Mouse (Mus musculus) MEL (cell line): ENCODE measurements at regions not wholly inside any gene's neighbourhood (a gene's known extent, or its start where the extent isn't known, plus 50 kb on each side); places are given as distances from the start of the nearest gene placed in this dataset.

Experiments used
- DNase-seq: peaks from one replicate; pipeline ENCODE4 v3.0.0; 2011; ENCODE audit warnings: low read depth, low spot score
- H3K27ac ChIP-seq: 2 replicates; pipeline ENCODE4 v1.5.1; 2012; ENCODE audit warnings: low read depth, mild to moderate bottlenecking, control low read depth, low read length, moderate library complexity; ENCODE audit not compliant: control insufficient read depth
- H3K27me3 ChIP-seq, 2 experiments: fragments of 150-350 bp in 1 of 2; sonication (generic) in 1 of 2; 2 replicates each; pipeline ENCODE4 v1.6.1; 2012; ENCODE audit warnings: low read length in 2 of 2, mild to moderate bottlenecking in 2 of 2, improper control_type of control experiment in 1 of 2, moderate library complexity in 1 of 2; ENCODE audit not compliant: insufficient read depth in 2 of 2, control insufficient read depth in 1 of 2
- H3K36me3 ChIP-seq, 2 experiments: 2 replicates each; pipeline ENCODE4 v1.6.1; 2012 to 2014; ENCODE audit warnings: low read length in 2 of 2, improper control_type of control experiment in 1 of 2, inconsistent platforms in 1 of 2, mild to moderate bottlenecking in 1 of 2; ENCODE audit not compliant: insufficient read depth in 2 of 2, control insufficient read depth in 1 of 2
- H3K4me1 ChIP-seq, 2 experiments: fragments of 150-350 bp in 1 of 2; sonication (generic) in 1 of 2; 2 replicates each; pipeline ENCODE4 v1.6.1; 2012; ENCODE audit warnings: low read length in 2 of 2, improper control_type of control experiment in 1 of 2, mild to moderate bottlenecking in 1 of 2; ENCODE audit not compliant: insufficient read depth in 2 of 2, control insufficient read depth in 1 of 2
- H3K4me3 ChIP-seq, 2 experiments: fragments of 150-350 bp in 1 of 2; sonication (generic) in 1 of 2; 2 replicates each; pipeline ENCODE4 v1.5.1; 2012; ENCODE audit warnings: low read depth in 2 of 2, low read length in 2 of 2, mild to moderate bottlenecking in 2 of 2, moderate library complexity in 2 of 2, control low read depth in 1 of 2, improper control_type of control experiment in 1 of 2; ENCODE audit not compliant: control insufficient read depth in 1 of 2, insufficient read depth in 1 of 2
- H3K79me2 ChIP-seq: 2 replicates; pipeline ENCODE4 v1.6.1; 2012; ENCODE audit warnings: mild to moderate bottlenecking, low read length, moderate library complexity; ENCODE audit not compliant: control insufficient read depth, poor library complexity, insufficient read depth
- H3K9ac ChIP-seq: 2 replicates; pipeline ENCODE4 v1.6.1; 2012; ENCODE audit warnings: low read depth, mild to moderate bottlenecking, control low read depth, low read length, moderate library complexity; ENCODE audit not compliant: control insufficient read depth, poor library complexity, severe bottlenecking
- H3K9me3 ChIP-seq: fragments of 150-350 bp; sonication (generic); replicated peaks from 2 replicates; pipeline ENCODE4 v1.6.1; 2012; ENCODE audit warnings: mild to moderate bottlenecking, low read length, improper control_type of control experiment, moderate library complexity; ENCODE audit not compliant: insufficient read depth
- BHLHE40 ChIP-seq: IDR thresholded peaks from 2 replicates; pipeline ENCODE4 v1.6.1; 2012; ENCODE audit warnings: low read depth, mild to moderate bottlenecking, inconsistent platforms, low read length, improper control_type of control experiment, borderline replicate concordance
- CHD1 ChIP-seq: IDR thresholded peaks from 2 replicates; pipeline ENCODE4 v1.6.1; 2012; ENCODE audit warnings: low read depth, mild to moderate bottlenecking, inconsistent platforms, low read length, improper control_type of control experiment
- CHD2 ChIP-seq: IDR thresholded peaks from 2 replicates; pipeline ENCODE4 v1.6.1; 2011; ENCODE audit warnings: low read length, improper control_type of control experiment
- E2F4 ChIP-seq: IDR thresholded peaks from 2 replicates; pipeline ENCODE4 v1.6.1; 2011; ENCODE audit warnings: low read depth, low read length, improper control_type of control experiment, borderline replicate concordance
- ELF1 ChIP-seq: IDR thresholded peaks from 2 replicates; pipeline ENCODE4 v1.6.1; 2014; ENCODE audit warnings: low read depth, mild to moderate bottlenecking, inconsistent platforms, low read length, improper control_type of control experiment, moderate library complexity
- EP300 ChIP-seq, 2 experiments: IDR thresholded peaks; 2 replicates each; pipeline ENCODE4 v1.6.1; 2011; ENCODE audit warnings: improper control_type of control experiment in 2 of 2, low read length in 2 of 2, low read depth in 1 of 2, mild to moderate bottlenecking in 1 of 2
- ETS1 ChIP-seq: IDR thresholded peaks from 2 replicates; pipeline ENCODE4 v1.6.1; 2012; ENCODE audit warnings: low read depth, mild to moderate bottlenecking, inconsistent platforms, low read length, improper control_type of control experiment, moderate library complexity
- GABPA ChIP-seq: IDR thresholded peaks from 2 replicates; pipeline ENCODE4 v1.6.1; 2012; ENCODE audit warnings: low read depth, mild to moderate bottlenecking, inconsistent platforms, low read length, improper control_type of control experiment, moderate library complexity
- HCFC1 ChIP-seq: IDR thresholded peaks from 2 replicates; pipeline ENCODE4 v1.6.1; 2012; ENCODE audit warnings: low read depth, mild to moderate bottlenecking, inconsistent platforms, low read length, improper control_type of control experiment, moderate library complexity
- JUND ChIP-seq: IDR thresholded peaks from 2 replicates; pipeline ENCODE4 v1.6.1; 2011; ENCODE audit warnings: low read depth, mild to moderate bottlenecking, improper control_type of control experiment, low read length
- KAT2A ChIP-seq: conservative IDR thresholded peaks from 2 replicates; pipeline ENCODE4 v1.6.1; 2012; ENCODE audit warnings: low read depth, low read length, improper control_type of control experiment, inconsistent platforms
- MAX ChIP-seq: IDR thresholded peaks from 2 replicates; pipeline ENCODE4 v1.6.1; 2011; ENCODE audit warnings: low read length, improper control_type of control experiment
- MAZ ChIP-seq: IDR thresholded peaks from 2 replicates; pipeline ENCODE4 v1.6.1; 2012; ENCODE audit warnings: low read depth, mild to moderate bottlenecking, inconsistent platforms, low read length, improper control_type of control experiment
- MEF2A ChIP-seq: IDR thresholded peaks from 2 replicates; pipeline ENCODE4 v1.6.1; 2014; ENCODE audit warnings: low read depth, mild to moderate bottlenecking, inconsistent platforms, low read length, improper control_type of control experiment; ENCODE audit not compliant: poor library complexity, insufficient replicate concordance, severe bottlenecking; ENCODE audit errors: extremely low read depth
- MXI1 ChIP-seq: IDR thresholded peaks from 2 replicates; pipeline ENCODE4 v1.6.1; 2011; ENCODE audit warnings: mild to moderate bottlenecking, low read depth, low read length, improper control_type of control experiment
- MYB ChIP-seq: IDR thresholded peaks from 2 replicates; pipeline ENCODE4 v1.6.1; 2011; ENCODE audit warnings: mild to moderate bottlenecking, low read depth, low read length, improper control_type of control experiment
- MYC ChIP-seq: IDR thresholded peaks from 2 replicates; pipeline ENCODE4 v1.6.1; 2011; ENCODE audit warnings: low read depth, mild to moderate bottlenecking, low read length, improper control_type of control experiment, moderate library complexity
- POLR2A ChIP-seq, 2 experiments: IDR thresholded peaks; 2 replicates each; pipeline ENCODE4 v1.6.1; 2011 to 2012; ENCODE audit warnings: low read length in 2 of 2, mild to moderate bottlenecking in 2 of 2, control low read depth in 1 of 2, improper control_type of control experiment in 1 of 2, low read depth in 1 of 2, moderate library complexity in 1 of 2; ENCODE audit not compliant: control insufficient read depth in 1 of 2, insufficient read depth in 1 of 2, poor library complexity in 1 of 2
- POLR2AphosphoS5 ChIP-seq: IDR thresholded peaks from 2 replicates; pipeline ENCODE4 v1.6.1; 2012; ENCODE audit warnings: low read depth, borderline replicate concordance, mild to moderate bottlenecking, inconsistent platforms, low read length, moderate library complexity, mixed read lengths
- RAD21 ChIP-seq: IDR thresholded peaks from 2 replicates; pipeline ENCODE4 v1.6.1; 2011; ENCODE audit warnings: mild to moderate bottlenecking, low read depth, low read length, improper control_type of control experiment
- RCOR1 ChIP-seq: IDR thresholded peaks from 2 replicates; pipeline ENCODE4 v1.6.1; 2012; ENCODE audit warnings: low read depth, mild to moderate bottlenecking, inconsistent platforms, low read length, improper control_type of control experiment
- SIN3A ChIP-seq: IDR thresholded peaks from 2 replicates; pipeline ENCODE4 v1.6.1; 2012; ENCODE audit warnings: low read length, improper control_type of control experiment, inconsistent platforms
- TAL1 ChIP-seq: IDR thresholded peaks from 2 replicates; pipeline ENCODE4 v1.6.1; 2012; ENCODE audit warnings: mild to moderate bottlenecking, inconsistent platforms, low read length, moderate library complexity, mixed read lengths
- TCF12 ChIP-seq: IDR thresholded peaks from 2 replicates; pipeline ENCODE4 v1.6.1; 2014; ENCODE audit warnings: low read depth, mild to moderate bottlenecking, inconsistent platforms, low read length, improper control_type of control experiment, moderate library complexity
- UBTF ChIP-seq: IDR thresholded peaks from 2 replicates; pipeline ENCODE4 v1.6.1; 2012; ENCODE audit warnings: low read depth, mild to moderate bottlenecking, inconsistent platforms, low read length, improper control_type of control experiment, moderate library complexity, borderline replicate concordance; ENCODE audit not compliant: insufficient read depth
- USF1 ChIP-seq: IDR thresholded peaks from 2 replicates; pipeline ENCODE4 v1.6.1; 2014; ENCODE audit warnings: low read depth, mild to moderate bottlenecking, inconsistent platforms, low read length, improper control_type of control experiment, moderate library complexity
- ZC3H11A ChIP-seq: IDR thresholded peaks from 2 replicates; pipeline ENCODE4 v1.6.1; 2012; ENCODE audit warnings: low read depth, mild to moderate bottlenecking, inconsistent platforms, low read length, improper control_type of control experiment
- ZKSCAN1 ChIP-seq: IDR thresholded peaks from 2 replicates; pipeline ENCODE4 v1.6.1; 2012; ENCODE audit warnings: low read depth, mild to moderate bottlenecking, inconsistent platforms, low read length, improper control_type of control experiment, moderate library complexity
- ZMIZ1 ChIP-seq: IDR thresholded peaks from 2 replicates; pipeline ENCODE4 v1.6.1; 2012; ENCODE audit warnings: low read depth, mild to moderate bottlenecking, inconsistent platforms, low read length, improper control_type of control experiment, moderate library complexity
- ZNF384 ChIP-seq: IDR thresholded peaks from 2 replicates; pipeline ENCODE4 v1.6.1; 2012; ENCODE audit warnings: low read depth, mild to moderate bottlenecking, inconsistent platforms, low read length, improper control_type of control experiment

DNA sequence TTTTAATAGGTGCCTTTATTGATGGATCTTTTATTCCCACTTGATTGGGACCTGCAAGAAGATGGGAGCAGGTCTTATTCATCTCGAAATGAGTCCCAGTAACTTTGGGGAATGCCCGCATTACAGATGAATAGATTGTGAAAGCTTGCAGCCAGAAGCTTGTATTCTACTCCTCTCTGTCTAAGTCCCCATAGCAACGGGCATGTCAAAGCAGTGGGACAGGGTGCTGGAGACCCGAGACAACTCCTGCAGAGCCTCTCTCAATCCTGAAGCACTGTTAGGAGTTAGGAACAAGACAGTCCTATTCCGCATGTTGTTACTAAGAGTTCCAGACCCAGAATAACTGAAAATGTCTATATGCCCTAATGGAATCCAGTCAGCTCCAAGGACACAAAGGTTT is 233.1 kb downstream of the Ube2cbp start:
- Histone ChIP-seq H3K36me3 (no peaks in the 10 kb centered on the region), H3K4me3 (no peak overlapping the region), H3K9me3 (no peaks in the 10 kb centered on the region), H3K27ac (no peak overlapping the region), H3K4me1 (no peaks in the 10 kb centered on the region; a peak in 1 of 4 replicates), H3K79me2 (no peaks in the 10 kb centered on the region), H3K9ac (no peak overlapping the region), H3K27me3 (no peaks in the 10 kb centered on the region)
- TF ChIP-seq ZMIZ1 (no peak), ELF1 (no peak), USF1 (no peak), JUND (no peak), SIN3A (no peak), EP300 (IDR thresholded peaks at IDR 0.05; ENCODE audit: low read depth in 1 of 2, low read length in 2 of 2) (no peak), RAD21 (no peak), MYC (no peak), MAX (no peak), CHD2 (no peak), ETS1 (no peak), KAT2A (no peak), RCOR1 (no peak), MAZ (no peak), ZKSCAN1 (no peak), MEF2A (no peak), HCFC1 (no peak), UBTF (no peak), E2F4 (no peak)
- no peak for DNase-seq

DNA sequence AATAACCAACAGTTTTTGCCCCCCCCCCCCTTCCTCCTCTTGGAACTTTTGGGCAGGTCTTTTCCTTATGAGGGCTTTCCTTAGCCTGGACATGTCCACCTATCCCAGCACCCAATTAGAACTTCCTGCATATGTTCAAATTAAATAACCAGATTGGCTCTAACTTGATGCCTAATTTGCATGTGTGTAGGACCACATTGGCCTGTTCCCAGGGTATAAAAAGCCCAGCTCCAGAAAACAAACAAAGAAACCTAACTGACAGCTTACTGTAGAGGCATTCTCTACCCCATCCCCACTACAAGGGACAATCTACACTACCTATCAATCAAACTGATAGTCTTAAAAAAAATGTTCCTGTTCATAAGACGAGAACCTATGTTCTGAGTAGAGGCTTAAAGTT is 232.6 kb downstream of the Ube2cbp start:
- Histone ChIP-seq H3K27me3 (no peaks in the 10 kb centered on the region), H3K4me1 (no peaks in the 10 kb centered on the region; a peak in 1 of 4 replicates), H3K9ac (no peak overlapping the region), H3K36me3 (no peaks in the 10 kb centered on the region), H3K4me3 (no peak overlapping the region), H3K27ac (no peak overlapping the region), H3K9me3 (no peaks in the 10 kb centered on the region), H3K79me2 (no peaks in the 10 kb centered on the region)
- TF ChIP-seq EP300 (IDR thresholded peaks at IDR 0.05; ENCODE audit: low read depth in 1 of 2, low read length in 2 of 2) (no peak), MYB (no peak), ZKSCAN1 (no peak), POLR2A (IDR thresholded peaks at IDR 0.05; ENCODE audit: control insufficient read depth in 1 of 2, insufficient read depth in 1 of 2, low read depth in 1 of 2, low read length in 2 of 2, poor library complexity in 1 of 2) (no peak), MXI1 (no peak), TAL1 (no peak), CHD2 (no peak), ZNF384 (no peak), TCF12 (no peak), ZC3H11A (no peak), MEF2A (no peak), POLR2AphosphoS5 (no peak), GABPA (no peak), BHLHE40 (no peak), ELF1 (no peak), RAD21 (no peak), CHD1 (no peak), UBTF (no peak), USF1 (no peak)
- no peak for DNase-seq
